Mouse (Mus musculus): ENCODE measurements around the gene Grhpr. TPM values are rescaled to one million over a fixed set of nuclear protein-coding genes. Genes with fewer than 3 reads are reported as not detected.

Gene Grhpr
- polyA plus RNA-seq, 2 experiments, result 50.1 to 75.7 TPM

DNA sequence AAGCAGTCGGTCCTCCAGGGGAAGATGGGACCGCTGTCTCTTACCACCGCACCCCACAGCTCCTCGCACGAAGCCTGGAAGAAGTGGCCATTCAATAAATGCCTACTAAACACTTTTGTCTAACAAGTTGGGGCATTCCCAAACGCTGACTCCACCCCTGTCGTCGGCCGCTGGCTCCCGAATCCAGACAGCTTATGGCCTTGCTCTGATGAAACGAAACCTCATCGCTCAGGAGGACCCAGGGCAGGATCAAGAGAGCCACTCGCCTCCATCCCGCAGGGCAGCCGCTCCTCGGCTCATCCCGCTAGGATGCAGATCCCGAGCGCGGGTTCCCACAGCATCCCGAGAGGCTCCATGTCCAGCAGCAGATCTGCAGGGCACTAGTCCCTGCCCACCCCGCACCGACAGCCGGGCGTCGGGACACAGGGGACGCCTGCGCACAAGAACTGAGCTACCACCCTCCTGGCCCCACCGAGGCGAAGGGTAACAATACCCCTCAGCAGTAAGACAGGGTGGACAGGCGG is 30.4 kb downstream of the Grhpr start:
- no peaks in the 10 kb centered on the region for H3K36me3 ChIP-seq (replicated peaks; ENCODE audit: control insufficient read depth, insufficient read depth, low read depth)
- WGBS (ENCODE audit: insufficient replicate concordance), result under 1% methylated on average over 31 of the region's 31 CpGs
- DNase-seq (ENCODE audit: low read depth in 3 of 3, low spot score in 3 of 3) (peak in 2 of 3 experiments; percentile 59 to 74), ATAC-seq (ENCODE audit: insufficient read depth) (peak; percentile 1; the same call in 1 of the 2 replicates)
- peak overlapping the region; percentile 88 for H3K27ac ChIP-seq
- H3K9ac ChIP-seq (replicated peaks), result peak overlapping the region; percentile 84
- TF ChIP-seq CTCF (IDR thresholded peaks at IDR 0.05; ENCODE audit: low read depth) (no peak), EP300 (IDR thresholded peaks at IDR 0.05; ENCODE audit: low read depth) (no peak)
- H3K9me3 ChIP-seq (ENCODE audit: control insufficient read depth, low read length), result no peaks in the 10 kb centered on the region
- no peaks in the 10 kb centered on the region for H3K27me3 ChIP-seq (ENCODE audit: control insufficient read depth, insufficient read depth, low read length)
- peaks cover 18 to 19% of the 10 kb centered on the region in 2 experiments for H3K4me1 ChIP-seq (replicated peaks; ENCODE audit: control insufficient read depth in 2 of 2, insufficient read depth in 2 of 2, low read length in 1 of 2)
- H3K4me3 ChIP-seq (ENCODE audit: insufficient read depth in 1 of 2, low read depth in 2 of 2, low read length in 2 of 2), result peak overlapping the region; percentile 81 to 83
- peak overlapping the region; percentile 97 for H3K4me2 ChIP-seq (ENCODE audit: low read depth)

DNA sequence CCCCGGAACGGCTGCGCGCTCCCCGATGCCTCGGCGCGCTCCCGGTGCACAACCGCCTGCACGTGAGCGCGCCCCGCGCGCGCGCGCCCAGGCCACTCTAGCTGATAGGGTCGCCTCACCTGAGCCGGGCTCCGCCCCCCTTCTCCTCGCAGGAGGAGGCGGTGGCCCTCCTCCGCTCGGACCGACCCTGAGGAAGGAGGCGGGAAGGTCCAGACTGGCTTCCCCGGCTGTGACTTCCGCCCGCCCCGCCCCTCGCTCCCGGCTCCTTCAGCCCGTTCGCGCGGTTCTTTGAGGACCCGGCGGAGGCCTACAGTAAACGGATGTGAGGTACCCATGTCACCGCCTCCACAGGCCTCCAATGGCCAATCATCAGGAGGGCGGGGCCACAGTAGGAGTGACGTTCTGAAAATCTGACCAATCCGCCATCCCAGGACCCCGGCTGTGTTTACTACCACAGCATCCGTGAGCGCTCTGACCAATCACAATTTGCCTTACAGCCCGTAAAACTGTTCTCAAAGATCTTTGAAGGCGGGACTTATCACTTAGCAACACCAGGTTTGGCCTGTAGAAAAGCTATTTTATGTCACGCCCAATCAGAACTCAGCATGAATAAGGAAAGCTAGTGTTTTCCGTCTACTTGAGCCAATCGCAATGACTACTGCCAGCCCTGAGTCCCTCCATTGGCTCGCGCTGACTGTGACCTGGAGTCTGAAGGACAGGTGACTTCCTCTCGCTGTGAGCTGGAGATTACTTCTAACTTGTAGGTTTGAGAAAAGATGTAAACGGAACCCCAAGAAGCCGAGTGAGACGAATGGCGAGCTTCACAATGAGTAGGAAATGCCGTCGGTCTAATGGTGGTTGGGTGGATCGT is 31.1 kb downstream of the Grhpr start, which contains the start of gene Zbtb5:
Gene Zbtb5 (minus strand): TSS at position 308 of the 871 bp plus-strand sequence.
- Histone ChIP-seq H3K9me3 (ENCODE audit: control insufficient read depth, low read length) (no peaks in the 10 kb centered on the region), H3K36me3 (replicated peaks; ENCODE audit: control insufficient read depth, insufficient read depth, low read depth) (no peaks in the 10 kb centered on the region), H3K4me3 (ENCODE audit: insufficient read depth in 1 of 2, low read depth in 2 of 2, low read length in 2 of 2) (peak within 1 kb of the TSS; percentile 81 to 96), H3K9ac (replicated peaks) (peak within 1 kb of the TSS; percentile 90), H3K4me1 (replicated peaks; ENCODE audit: control insufficient read depth in 2 of 2, insufficient read depth in 2 of 2, low read length in 1 of 2) (peaks cover 18 to 19% of the 10 kb centered on the region in 2 experiments), H3K27me3 (ENCODE audit: control insufficient read depth, insufficient read depth, low read length) (no peaks in the 10 kb centered on the region), H3K27ac (peak within 1 kb of the TSS; percentile 98), H3K4me2 (ENCODE audit: low read depth) (peak within 1 kb of the TSS; percentile 97)
- ATAC-seq (ENCODE audit: insufficient read depth) (peak; percentile 93), DNase-seq (ENCODE audit: low read depth in 3 of 3, low spot score in 3 of 3) (peak; percentile 100)
- no peak; the same call in 1 of the 2 replicates for TF ChIP-seq EP300 (IDR thresholded peaks at IDR 0.05; ENCODE audit: low read depth)
- TF ChIP-seq CTCF (IDR thresholded peaks at IDR 0.05; ENCODE audit: low read depth), result no peak
- under 1% methylated on average over 57 of the region's 63 CpGs for WGBS (ENCODE audit: insufficient replicate concordance)

DNA sequence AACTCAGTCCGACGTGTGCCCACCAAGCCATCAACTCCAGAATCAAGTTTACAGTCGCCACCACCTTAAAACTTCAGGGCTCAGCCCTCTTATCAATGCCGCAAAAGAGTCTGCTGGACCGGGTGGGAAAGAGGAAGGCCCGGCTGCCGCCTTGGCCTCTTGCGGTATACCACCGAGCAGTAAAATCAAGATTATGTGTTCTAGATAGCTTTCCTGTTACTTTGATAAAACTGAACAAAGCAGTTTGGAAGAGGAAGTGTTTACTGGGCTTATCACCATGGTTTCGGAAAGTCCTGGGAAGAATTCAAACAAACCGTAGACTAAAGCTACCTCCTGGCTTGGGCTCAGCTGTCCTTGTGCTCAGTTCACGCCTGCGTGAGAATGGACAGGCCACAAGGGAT is 31.8 kb downstream of the Grhpr start:
- Histone ChIP-seq H3K4me2 (ENCODE audit: low read depth) (peak overlapping the region; percentile 77), H3K27me3 (ENCODE audit: control insufficient read depth, insufficient read depth, low read length) (no peaks in the 10 kb centered on the region), H3K9me3 (ENCODE audit: control insufficient read depth, low read length) (no peaks in the 10 kb centered on the region), H3K27ac (peak overlapping the region; percentile 98), H3K4me3 (ENCODE audit: insufficient read depth in 1 of 2, low read depth in 2 of 2, low read length in 2 of 2) (peak overlapping the region; percentile 79 to 96), H3K9ac (replicated peaks) (peak overlapping the region; percentile 90), H3K36me3 (replicated peaks; ENCODE audit: control insufficient read depth, insufficient read depth, low read depth) (no peaks in the 10 kb centered on the region), H3K4me1 (replicated peaks; ENCODE audit: control insufficient read depth in 2 of 2, insufficient read depth in 2 of 2, low read length in 1 of 2) (peaks cover 19 to 20% of the 10 kb centered on the region in 2 experiments)
- under 1% methylated on average over 13 of the region's 13 CpGs for WGBS (ENCODE audit: insufficient replicate concordance)
- no peak for ATAC-seq (ENCODE audit: insufficient read depth)
- TF ChIP-seq CTCF (IDR thresholded peaks at IDR 0.05; ENCODE audit: low read depth), result no peak
- TF ChIP-seq EP300 (IDR thresholded peaks at IDR 0.05; ENCODE audit: low read depth), result no peak
- peak in 1 of 3 experiments; percentile 56 for DNase-seq (ENCODE audit: low read depth in 3 of 3, low spot score in 3 of 3)

DNA sequence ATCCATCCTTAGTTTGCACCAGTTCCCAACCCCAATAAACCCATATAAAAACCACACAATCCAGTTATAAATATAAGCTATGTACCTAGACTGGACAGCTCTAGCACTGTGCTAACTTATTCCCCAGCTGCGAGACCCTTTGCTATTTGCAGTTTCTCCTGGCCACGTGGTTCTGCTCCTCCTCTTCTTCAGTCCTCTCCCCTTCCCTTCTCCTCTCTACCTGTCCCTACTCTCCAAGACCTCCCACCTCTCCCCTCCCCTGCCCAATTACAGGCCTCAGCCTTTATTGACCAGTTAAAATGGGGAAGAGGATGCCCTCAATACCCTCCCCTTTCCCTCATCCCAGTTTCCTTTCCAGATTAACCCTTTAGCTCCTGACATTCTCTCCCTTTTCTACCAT is 32.3 kb downstream of the Grhpr start:
- H3K4me3 ChIP-seq (ENCODE audit: insufficient read depth in 1 of 2, low read depth in 2 of 2, low read length in 2 of 2), result peak overlapping the region; percentile 79 to 96
- H3K4me2 ChIP-seq (ENCODE audit: low read depth), result peak overlapping the region; percentile 77
- no peaks in the 10 kb centered on the region for H3K36me3 ChIP-seq (replicated peaks; ENCODE audit: control insufficient read depth, insufficient read depth, low read depth)
- no peak for DNase-seq (ENCODE audit: low read depth in 3 of 3, low spot score in 3 of 3)
- ATAC-seq (ENCODE audit: insufficient read depth), result no peak
- H3K4me1 ChIP-seq (replicated peaks; ENCODE audit: control insufficient read depth in 2 of 2, insufficient read depth in 2 of 2, low read length in 1 of 2), result peaks cover 21 to 22% of the 10 kb centered on the region in 2 experiments
- H3K9ac ChIP-seq (replicated peaks), result peak overlapping the region; percentile 90
- WGBS (ENCODE audit: insufficient replicate concordance), result 0% methylated on average over 2 of the region's 2 CpGs
- no peaks in the 10 kb centered on the region for H3K27me3 ChIP-seq (ENCODE audit: control insufficient read depth, insufficient read depth, low read length)
- H3K9me3 ChIP-seq (ENCODE audit: control insufficient read depth, low read length), result no peaks in the 10 kb centered on the region
- H3K27ac ChIP-seq, result peak overlapping the region; percentile 98
- TF ChIP-seq CTCF (IDR thresholded peaks at IDR 0.05; ENCODE audit: low read depth) (no peak), EP300 (IDR thresholded peaks at IDR 0.05; ENCODE audit: low read depth) (no peak)

DNA sequence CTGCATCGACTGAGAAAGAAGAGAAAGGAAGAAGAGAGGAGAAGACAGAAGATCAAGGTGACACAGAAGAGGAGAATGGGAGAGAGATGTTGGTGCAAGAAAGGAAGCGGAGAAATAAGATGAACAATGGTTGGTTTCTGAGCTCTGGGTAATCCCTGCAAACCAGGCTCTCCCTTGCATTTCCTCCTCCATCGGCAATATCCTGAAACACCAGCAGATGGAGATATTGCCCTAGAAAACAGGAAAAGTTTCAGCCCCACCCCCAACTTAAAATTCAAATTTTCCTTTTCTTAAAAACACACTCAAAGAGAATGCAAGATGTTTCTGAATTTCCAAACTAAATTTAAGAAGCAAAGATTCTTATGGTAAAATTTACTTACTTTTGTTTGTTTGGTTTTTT is 34.4 kb downstream of the Grhpr start:
- no peak for ATAC-seq (ENCODE audit: insufficient read depth)
- Histone ChIP-seq H3K9me3 (ENCODE audit: control insufficient read depth, low read length) (no peaks in the 10 kb centered on the region), H3K4me2 (ENCODE audit: low read depth) (no peak overlapping the region), H3K4me3 (ENCODE audit: insufficient read depth in 1 of 2, low read depth in 2 of 2, low read length in 2 of 2) (no peak overlapping the region), H3K27ac (no peak overlapping the region), H3K36me3 (replicated peaks; ENCODE audit: control insufficient read depth, insufficient read depth, low read depth) (no peaks in the 10 kb centered on the region), H3K4me1 (replicated peaks; ENCODE audit: control insufficient read depth in 2 of 2, insufficient read depth in 2 of 2, low read length in 1 of 2) (peaks cover 13 to 26% of the 10 kb centered on the region in 2 experiments), H3K9ac (replicated peaks) (no peak overlapping the region), H3K27me3 (ENCODE audit: control insufficient read depth, insufficient read depth, low read length) (no peaks in the 10 kb centered on the region)
- peak in 2 of 3 experiments; percentile 49 to 54 for DNase-seq (ENCODE audit: low read depth in 3 of 3, low spot score in 3 of 3)
- TF ChIP-seq CTCF (IDR thresholded peaks at IDR 0.05; ENCODE audit: low read depth) (peak; percentile 71), EP300 (IDR thresholded peaks at IDR 0.05; ENCODE audit: low read depth) (no peak)
- WGBS (ENCODE audit: insufficient replicate concordance), result 10% methylated on average over 3 of the region's 3 CpGs

Measured in liver, embryonic 14.5 days (tissue).